Mouse (Mus musculus) megakaryocyte, embryonic 14.5 days (primary cell): ENCODE results near the gene 4833439L19Rik. TPM values are rescaled to one million over a fixed set of nuclear protein-coding genes. Genes with fewer than 3 reads are reported as not detected.

Experiments
- H3K27me3 ChIP-seq: replicated peaks from 2 replicates; pipeline ENCODE3; 2012; ENCODE audit warnings: inconsistent platforms
- H3K36me3 ChIP-seq: replicated peaks from 2 replicates; pipeline ENCODE3; 2012; ENCODE audit warnings: low read length, inconsistent platforms, mixed read lengths
- H3K4me1 ChIP-seq: 2 replicates; pipeline ENCODE4 v1.6.1; 2012; ENCODE audit warnings: inconsistent platforms
- H3K4me3 ChIP-seq: replicated peaks from 2 replicates; pipeline ENCODE3; 2012; ENCODE audit warnings: moderate library complexity, mild to moderate bottlenecking, inconsistent platforms
- H3K9me3 ChIP-seq: 2 replicates; pipeline ENCODE4 v1.6.1; 2012; ENCODE audit warnings: inconsistent platforms
- FLI1 ChIP-seq: IDR thresholded peaks from 2 replicates; pipeline ENCODE4 v1.6.1; 2012; ENCODE audit warnings: low read length, inconsistent platforms, mixed read lengths
- GATA1 ChIP-seq: IDR thresholded peaks from 3 replicates; pipeline ENCODE4 v1.6.1; 2012; ENCODE audit warnings: mixed read lengths, low read length, inconsistent platforms, borderline replicate concordance
- polyA plus RNA-seq: library from polyadenylated mRNA; stranded (reverse); fragments of >175 nt; gene quantifications from 2 replicates; pipeline ENCODE4 v1.2.3, GENCODE M21; 2012; ENCODE audit warnings: low replicate concordance; ENCODE audit not compliant: insufficient read depth

Gene 4833439L19Rik
- polyA plus RNA-seq, 1 experiment, result 23.2 TPM

- H3K36me3 ChIP-seq, result peaks cover 71% of the 10 kb centered on the region
- no peak overlapping the region for H3K4me3 ChIP-seq
Measured at GRCm38 (mm10) chr13:54548036-54548435, 17.2 kb downstream of the 4833439L19Rik start.

GRCm38 (mm10) chr13:54532134-54532533 lies 33.1 kb downstream of the 4833439L19Rik start:
- H3K27me3 ChIP-seq, result no peaks in the 10 kb centered on the region
- H3K4me1 ChIP-seq, result peaks cover 17% of the 10 kb centered on the region
- H3K9me3 ChIP-seq, result no peaks in the 10 kb centered on the region
- no peak overlapping the region for H3K4me3 ChIP-seq
- no peak for TF ChIP-seq FLI1
- no peak for TF ChIP-seq GATA1
- H3K36me3 ChIP-seq, result peaks cover 50% of the 10 kb centered on the region

More at GRCm38 (mm10) chr13:54548036-54548435, 17.2 kb downstream of the 4833439L19Rik start:
- Histone ChIP-seq H3K27me3 (no peaks in the 10 kb centered on the region), H3K9me3 (no peaks in the 10 kb centered on the region), H3K4me1 (peaks cover 3% of the 10 kb centered on the region; the same call in 1 of the 2 replicates)
- TF ChIP-seq FLI1, result no peak
- TF ChIP-seq GATA1, result no peak

- TF ChIP-seq FLI1 (no peak), GATA1 (no peak)
- Histone ChIP-seq H3K27me3 (no peaks in the 10 kb centered on the region), H3K4me1 (peaks cover 35% of the 10 kb centered on the region), H3K36me3 (peaks cover 67% of the 10 kb centered on the region), H3K9me3 (no peaks in the 10 kb centered on the region), H3K4me3 (no peak overlapping the region)
Measured at GRCm38 (mm10) chr13:54527140-54527539, 38.1 kb downstream of the 4833439L19Rik start.

- Histone ChIP-seq H3K27me3 (no peaks in the 10 kb centered on the region), H3K4me3 (no peak overlapping the region), H3K4me1 (peaks cover 25% of the 10 kb centered on the region), H3K36me3 (peaks cover 24% of the 10 kb centered on the region), H3K9me3 (no peaks in the 10 kb centered on the region)
- TF ChIP-seq GATA1 (no peak), FLI1 (no peak)
Measured at GRCm38 (mm10) chr13:54521181-54521580, 44.1 kb downstream of the 4833439L19Rik start.

GRCm38 (mm10) chr13:54520221-54520620 lies 45.0 kb downstream of the 4833439L19Rik start:
- Histone ChIP-seq H3K4me1 (peaks cover 24% of the 10 kb centered on the region), H3K27me3 (no peaks in the 10 kb centered on the region), H3K9me3 (no peaks in the 10 kb centered on the region), H3K36me3 (peaks cover 19% of the 10 kb centered on the region), H3K4me3 (no peak overlapping the region)
- no peak for TF ChIP-seq GATA1
- TF ChIP-seq FLI1, result no peak

GRCm38 (mm10) chr13:54505920-54506319 lies 59.3 kb downstream of the 4833439L19Rik start:
- no peaks in the 10 kb centered on the region for H3K36me3 ChIP-seq
- H3K4me3 ChIP-seq, result no peak overlapping the region
- no peaks in the 10 kb centered on the region for H3K9me3 ChIP-seq
- TF ChIP-seq FLI1 (no peak), GATA1 (no peak)
- H3K27me3 ChIP-seq, result no peaks in the 10 kb centered on the region
- peaks cover 42% of the 10 kb centered on the region for H3K4me1 ChIP-seq

- Histone ChIP-seq H3K9me3 (no peaks in the 10 kb centered on the region), H3K36me3 (no peaks in the 10 kb centered on the region), H3K27me3 (no peaks in the 10 kb centered on the region), H3K4me3 (peak overlapping the region; percentile 94), H3K4me1 (peaks cover 42% of the 10 kb centered on the region)
- TF ChIP-seq FLI1 (no peak), GATA1 (no peak)
Measured at GRCm38 (mm10) chr13:54504611-54505260, 60.5 kb downstream of the 4833439L19Rik start.

GRCm38 (mm10) chr13:54503604-54504521 lies 61.4 kb downstream of the 4833439L19Rik start, which contains the start of gene Simc1:
Simc1 (plus strand) TSS chr13:54503779.
- peak within 1 kb of the TSS; percentile 94 for H3K4me3 ChIP-seq
- H3K27me3 ChIP-seq, result no peaks in the 10 kb centered on the region
- H3K4me1 ChIP-seq, result peaks cover 42% of the 10 kb centered on the region
- H3K36me3 ChIP-seq, result no peaks in the 10 kb centered on the region
- no peaks in the 10 kb centered on the region for H3K9me3 ChIP-seq
- TF ChIP-seq GATA1 (no peak), FLI1 (no peak)

- H3K4me1 ChIP-seq, result peaks cover 42% of the 10 kb centered on the region
- H3K36me3 ChIP-seq, result no peaks in the 10 kb centered on the region
- TF ChIP-seq GATA1 (no peak), FLI1 (no peak)
- no peaks in the 10 kb centered on the region for H3K9me3 ChIP-seq
- H3K4me3 ChIP-seq, result peak overlapping the region; percentile 94
- H3K27me3 ChIP-seq, result peaks cover 4% of the 10 kb centered on the region
Measured at GRCm38 (mm10) chr13:54503278-54503603, 62.0 kb downstream of the 4833439L19Rik start.

- TF ChIP-seq GATA1 (no peak), FLI1 (no peak)
- Histone ChIP-seq H3K36me3 (no peaks in the 10 kb centered on the region), H3K4me3 (peak overlapping the region; percentile 42), H3K4me1 (peaks cover 46% of the 10 kb centered on the region), H3K27me3 (peaks cover 10% of the 10 kb centered on the region), H3K9me3 (no peaks in the 10 kb centered on the region)
Measured at GRCm38 (mm10) chr13:54501957-54502690, 63.1 kb downstream of the 4833439L19Rik start.
